Mouse (Mus musculus): ENCODE measurements around the gene Kdsr. TPM values are rescaled to one million over a fixed set of nuclear protein-coding genes. Genes with fewer than 3 reads are reported as not detected.

Kdsr gene
- polyA plus RNA-seq, 1 experiment from 2014 or later: 10.8 TPM

- Histone ChIP-seq H3K36me3 (ENCODE audit: control insufficient read depth, insufficient read depth) (no peaks in the 10 kb centered on the region), H3K4me3 (ENCODE audit: low read depth, low read length) (no peak overlapping the region), H3K9me3 (ENCODE audit: control insufficient read depth) (no peaks in the 10 kb centered on the region), H3K4me1 (replicated peaks; ENCODE audit: control insufficient read depth, insufficient read depth, low read length) (no peaks in the 10 kb centered on the region), H3K27me3 (replicated peaks; ENCODE audit: control insufficient read depth, insufficient read depth, low read length) (no peaks in the 10 kb centered on the region), H3K9ac (ENCODE audit: low read depth, low read length) (no peak overlapping the region), H3K4me2 (replicated peaks; ENCODE audit: low read depth) (no peak overlapping the region), H3K27ac (ENCODE audit: low read depth, low read length) (no peak overlapping the region)
- no peak for ATAC-seq
- WGBS: 78% methylated on average over 6 of the region's 6 CpGs
- TF ChIP-seq CTCF (IDR thresholded peaks at IDR 0.05; ENCODE audit: low read depth): no peak
These were observed 52.3 kb downstream of the Kdsr start for GRCm38 (mm10) chr1:106707036-106707880.

GRCm38 (mm10) chr1:106703183-106703582, 56.3 kb downstream of the Kdsr start:
- no peak overlapping the region for H3K27ac ChIP-seq (ENCODE audit: low read depth, low read length)
- H3K9ac ChIP-seq (ENCODE audit: low read depth, low read length): no peak overlapping the region
- no peak for ATAC-seq
- no peak for TF ChIP-seq CTCF (IDR thresholded peaks at IDR 0.05; ENCODE audit: low read depth)
- WGBS: 50% methylated on average over 3 of the region's 3 CpGs
- no peaks in the 10 kb centered on the region for H3K27me3 ChIP-seq (replicated peaks; ENCODE audit: control insufficient read depth, insufficient read depth, low read length)
- H3K4me2 ChIP-seq (replicated peaks; ENCODE audit: low read depth): no peak overlapping the region
- H3K36me3 ChIP-seq (ENCODE audit: control insufficient read depth, insufficient read depth): no peaks in the 10 kb centered on the region
- no peak overlapping the region for H3K4me3 ChIP-seq (ENCODE audit: low read depth, low read length)
- no peaks in the 10 kb centered on the region for H3K4me1 ChIP-seq (replicated peaks; ENCODE audit: control insufficient read depth, insufficient read depth, low read length)
- no peaks in the 10 kb centered on the region for H3K9me3 ChIP-seq (ENCODE audit: control insufficient read depth)

DNA sequence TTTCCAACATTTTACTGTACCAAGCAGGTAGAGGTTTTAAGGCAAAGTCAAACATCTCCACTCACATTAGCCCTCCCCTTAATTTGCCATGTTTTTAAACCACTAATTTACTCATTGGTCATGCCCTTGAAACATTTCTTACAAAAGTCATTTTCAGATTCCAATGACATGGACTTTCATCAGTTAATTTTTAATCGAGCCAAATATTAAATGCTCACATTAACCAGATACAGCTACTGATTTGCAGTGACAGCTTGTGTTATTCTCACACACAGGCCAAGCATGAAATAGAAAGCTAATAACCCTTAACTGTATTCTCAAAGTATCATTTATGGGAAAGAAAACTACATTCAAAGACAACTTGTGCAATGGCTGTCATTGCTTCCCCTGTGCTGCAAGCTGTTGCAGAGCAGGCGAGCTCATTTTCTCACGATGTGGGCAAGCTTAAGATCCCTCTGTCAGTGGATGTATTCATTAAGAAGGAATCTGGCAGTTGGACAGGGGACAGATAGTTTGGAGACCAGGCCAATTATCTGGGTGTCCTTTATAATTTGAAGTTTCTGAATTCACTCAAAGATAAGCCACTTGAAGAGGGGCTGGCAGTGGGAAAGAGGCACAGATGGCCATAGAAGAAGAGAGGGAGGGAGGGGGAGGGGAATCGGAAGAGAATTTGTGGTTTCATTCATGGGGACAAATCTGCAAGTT, 56.9 kb downstream of the Kdsr start:
- Histone ChIP-seq H3K4me2 (replicated peaks; ENCODE audit: low read depth) (no peak overlapping the region), H3K9me3 (ENCODE audit: control insufficient read depth) (no peaks in the 10 kb centered on the region), H3K36me3 (ENCODE audit: control insufficient read depth, insufficient read depth) (no peaks in the 10 kb centered on the region), H3K27me3 (replicated peaks; ENCODE audit: control insufficient read depth, insufficient read depth, low read length) (no peaks in the 10 kb centered on the region), H3K4me1 (replicated peaks; ENCODE audit: control insufficient read depth, insufficient read depth, low read length) (no peaks in the 10 kb centered on the region), H3K27ac (ENCODE audit: low read depth, low read length) (no peak overlapping the region), H3K4me3 (ENCODE audit: low read depth, low read length) (no peak overlapping the region), H3K9ac (ENCODE audit: low read depth, low read length) (no peak overlapping the region)
- no peak for TF ChIP-seq CTCF (IDR thresholded peaks at IDR 0.05; ENCODE audit: low read depth)
- 62% methylated on average over 4 of the region's 4 CpGs for WGBS
- no peak for ATAC-seq

DNA sequence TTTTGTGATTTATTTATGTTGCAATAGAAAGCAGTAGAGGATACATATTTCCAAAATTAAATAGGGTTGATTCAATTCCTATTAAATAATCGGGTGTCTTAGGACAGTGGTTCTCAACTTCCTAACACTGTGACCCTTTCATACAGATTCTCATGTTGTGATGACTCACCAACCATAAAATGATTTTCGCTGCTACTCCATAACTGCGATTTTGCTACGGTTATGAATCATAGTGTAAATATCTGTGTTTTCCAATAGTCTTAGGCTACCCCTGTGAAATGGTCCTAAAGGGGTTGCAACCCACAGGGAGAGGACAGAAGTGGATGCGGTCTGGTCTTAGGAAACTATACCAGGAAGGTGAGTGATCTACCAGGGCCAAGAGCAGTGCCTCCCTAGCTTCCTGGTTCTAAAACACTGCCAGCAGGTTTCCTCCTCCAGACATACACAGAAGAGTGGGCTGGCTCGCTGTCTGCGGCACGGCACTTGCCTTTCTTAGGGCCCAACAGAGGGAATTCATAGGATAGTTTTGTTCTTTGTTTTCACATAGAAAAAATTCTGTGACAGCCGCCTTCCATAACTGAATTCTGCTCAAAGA, 58.9 kb downstream of the Kdsr start:
- H3K9me3 ChIP-seq (ENCODE audit: control insufficient read depth): no peaks in the 10 kb centered on the region
- H3K9ac ChIP-seq (ENCODE audit: low read depth, low read length): no peak overlapping the region
- H3K36me3 ChIP-seq (ENCODE audit: control insufficient read depth, insufficient read depth): no peaks in the 10 kb centered on the region
- H3K27me3 ChIP-seq (replicated peaks; ENCODE audit: control insufficient read depth, insufficient read depth, low read length): no peaks in the 10 kb centered on the region
- WGBS: 67% methylated on average over 9 of the region's 9 CpGs
- no peak overlapping the region for H3K27ac ChIP-seq (ENCODE audit: low read depth, low read length)
- no peak overlapping the region for H3K4me3 ChIP-seq (ENCODE audit: low read depth, low read length)
- no peak for TF ChIP-seq CTCF (IDR thresholded peaks at IDR 0.05; ENCODE audit: low read depth)
- H3K4me1 ChIP-seq (replicated peaks; ENCODE audit: control insufficient read depth, insufficient read depth, low read length): no peaks in the 10 kb centered on the region
- H3K4me2 ChIP-seq (replicated peaks; ENCODE audit: low read depth): no peak overlapping the region
- ATAC-seq: 0 out of 2 replicates have a peak, but pooled peaks have one; percentile 31

- Histone ChIP-seq H3K36me3 (ENCODE audit: control insufficient read depth, insufficient read depth) (no peaks in the 10 kb centered on the region), H3K4me1 (replicated peaks; ENCODE audit: control insufficient read depth, insufficient read depth, low read length) (no peaks in the 10 kb centered on the region), H3K27ac (ENCODE audit: low read depth, low read length) (no peak overlapping the region), H3K4me3 (ENCODE audit: low read depth, low read length) (no peak overlapping the region), H3K4me2 (replicated peaks; ENCODE audit: low read depth) (no peak overlapping the region), H3K27me3 (replicated peaks; ENCODE audit: control insufficient read depth, insufficient read depth, low read length) (no peaks in the 10 kb centered on the region), H3K9me3 (ENCODE audit: control insufficient read depth) (no peaks in the 10 kb centered on the region), H3K9ac (ENCODE audit: low read depth, low read length) (no peak overlapping the region)
- no peak for ATAC-seq
- no peak for TF ChIP-seq CTCF (IDR thresholded peaks at IDR 0.05; ENCODE audit: low read depth)
- WGBS: 92% methylated on average over 5 of the region's 5 CpGs
These were observed 63.1 kb downstream of the Kdsr start for GRCm38 (mm10) chr1:106696472-106696871.

DNA sequence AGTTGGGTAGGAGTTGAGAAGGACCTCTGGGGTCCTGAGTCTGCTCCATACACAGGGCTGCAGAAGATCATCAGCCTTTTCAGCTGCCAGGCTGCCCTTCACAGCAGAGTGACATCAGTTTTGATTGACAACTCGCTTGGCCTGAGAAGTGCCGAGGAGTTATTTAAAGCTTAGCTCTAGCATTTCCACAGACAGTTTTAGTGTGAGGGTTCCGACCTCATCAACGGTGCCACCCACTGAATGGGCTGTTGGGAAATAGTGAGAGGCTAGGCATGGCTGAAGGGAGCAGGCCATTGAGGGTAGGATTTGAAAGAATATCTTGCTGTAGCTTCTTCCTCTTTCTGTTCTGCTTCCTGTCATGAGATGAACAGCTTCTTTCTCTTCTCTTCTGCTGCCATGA, 63.9 kb downstream of the Kdsr start:
- no peaks in the 10 kb centered on the region for H3K4me1 ChIP-seq (replicated peaks; ENCODE audit: control insufficient read depth, insufficient read depth, low read length)
- TF ChIP-seq CTCF (IDR thresholded peaks at IDR 0.05; ENCODE audit: low read depth): no peak
- no peaks in the 10 kb centered on the region for H3K27me3 ChIP-seq (replicated peaks; ENCODE audit: control insufficient read depth, insufficient read depth, low read length)
- H3K27ac ChIP-seq (ENCODE audit: low read depth, low read length): no peak overlapping the region
- no peaks in the 10 kb centered on the region for H3K36me3 ChIP-seq (ENCODE audit: control insufficient read depth, insufficient read depth)
- no peak overlapping the region for H3K4me2 ChIP-seq (replicated peaks; ENCODE audit: low read depth)
- no peak for ATAC-seq
- no peak overlapping the region for H3K9ac ChIP-seq (ENCODE audit: low read depth, low read length)
- 89% methylated on average over 4 of the region's 4 CpGs for WGBS
- no peak overlapping the region for H3K4me3 ChIP-seq (ENCODE audit: low read depth, low read length)
- H3K9me3 ChIP-seq (ENCODE audit: control insufficient read depth): no peaks in the 10 kb centered on the region

Data from intestine, postnatal 0 days (tissue).